Mouse (Mus musculus) brain, embryonic 18.5 days (tissue): ENCODE measurements around the gene Ogdhl.

Experiments used
- DNase-seq: peaks from one replicate; pipeline ENCODE4 v3.0.0-alpha.2; 2012; ENCODE audit warnings: low read depth, low spot score

Gene Ogdhl

DNA sequence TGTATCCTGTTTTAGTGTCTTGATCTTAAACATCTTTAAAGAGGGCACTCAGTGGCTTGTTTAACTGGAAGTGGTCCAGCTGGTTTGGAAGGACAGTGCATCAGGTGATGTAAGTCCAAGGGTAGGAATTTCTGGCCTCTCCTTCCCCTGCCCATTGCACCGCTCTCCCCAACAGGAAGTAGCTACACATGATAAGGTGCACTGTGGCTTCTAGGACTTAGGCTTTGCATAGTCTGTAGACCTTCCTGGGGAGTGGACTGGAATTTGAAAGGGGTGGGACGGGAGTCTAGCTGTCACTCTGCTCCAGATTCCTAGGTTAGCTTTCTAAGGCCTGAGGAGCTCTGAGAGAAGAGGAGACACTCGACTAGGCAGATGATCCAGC is 58.3 kb downstream of the Ogdhl start:
- no peak for DNase-seq

DNA sequence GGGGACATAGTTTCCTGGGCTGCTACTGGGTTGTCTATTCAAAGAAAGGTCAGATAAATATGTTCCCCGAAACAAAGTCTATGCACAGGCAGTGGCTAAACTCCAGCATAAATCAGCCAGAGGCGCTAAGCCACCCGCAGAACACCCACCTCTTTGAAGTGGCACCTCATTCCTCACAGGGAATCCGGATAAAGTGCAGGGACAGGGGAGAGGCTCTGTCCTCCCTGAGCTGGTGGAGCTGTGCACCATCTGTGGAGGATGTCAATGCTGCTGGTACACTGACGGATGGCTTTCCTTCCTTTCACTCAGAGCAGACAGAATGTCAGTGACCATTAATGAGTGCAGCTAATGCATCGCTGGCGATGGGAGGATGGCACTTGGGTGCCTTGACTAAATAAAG is 59.2 kb downstream of the Ogdhl start:
- DNase-seq: no peak

DNA sequence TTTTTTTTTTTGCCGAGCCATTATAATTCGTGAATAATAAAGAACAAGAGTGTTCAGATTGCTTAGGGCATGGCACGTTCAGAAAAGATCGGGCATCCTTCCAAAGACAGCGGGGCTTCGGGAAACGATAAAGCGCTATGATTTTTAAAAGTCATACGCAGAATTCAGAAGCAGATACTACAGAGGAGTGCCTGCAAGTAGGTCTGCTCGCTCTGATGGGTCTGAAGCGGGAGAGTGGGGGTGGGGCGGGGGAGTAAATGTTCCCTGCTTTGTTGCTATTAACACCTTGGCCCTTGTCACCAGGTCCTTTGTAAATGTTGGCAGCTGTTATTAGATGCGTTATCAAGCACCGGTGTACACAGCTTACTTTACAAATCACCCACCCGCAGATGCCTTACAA is 59.8 kb downstream of the Ogdhl start:
- peak; percentile 22 for DNase-seq

GRCm38 (mm10) chr14:32388196-32388595 is 66.4 kb downstream of the Ogdhl start, which contains the start of gene 1700024G13Rik:
Gene 1700024G13Rik, minus strand, starts transcription at chr14:32388391.
- no peak for DNase-seq
